Mouse (Mus musculus) forebrain, embryonic 12.5 days (tissue): ENCODE results near the gene Ndufaf1. TPM values are rescaled to one million over a fixed set of nuclear protein-coding genes. Genes with fewer than 3 reads are reported as not detected.

ENCODE experiments used
- polyA plus RNA-seq: library from polyadenylated mRNA; unstranded; fragments of >200 nt; fragmentation: Nextera tagmentation; extraction: Ambion mirVana; gene quantifications from 2 replicates; pipeline ENCODE4 v1.2.1, GENCODE M21; 2016

Gene Ndufaf1
- polyA plus RNA-seq, 1 experiment from 2014 or later: 37.4 TPM

Other genes with a start within 250 kb of the Ndufaf1 start
- 4.5 and 5.2 TPM in 2 replicates for gene Ino80, start 185.1 kb downstream of the Ndufaf1 start, polyA plus RNA-seq
- gene Exd1, start 115.2 kb downstream of the Ndufaf1 start, polyA plus RNA-seq: 0.22 and 0.27 TPM in 2 replicates
- 60.7 and 61.7 TPM in 2 replicates for gene Chp1, start 115.1 kb downstream of the Ndufaf1 start, polyA plus RNA-seq
- gene Nusap1, start 44.5 kb downstream of the Ndufaf1 start, polyA plus RNA-seq: 110 and 111 TPM in 2 replicates
- gene Oip5, start 44.4 kb downstream of the Ndufaf1 start, polyA plus RNA-seq: 35.1 and 35.6 TPM in 2 replicates
- 80.6 and 83.1 TPM in 2 replicates for gene Rtf1, start 12.2 kb upstream of the Ndufaf1 start, polyA plus RNA-seq
- 0.85 and 1.0 TPM in 2 replicates for gene Itpka, start 79.5 kb upstream of the Ndufaf1 start, polyA plus RNA-seq
- gene Ltk, start 97.6 kb upstream of the Ndufaf1 start, polyA plus RNA-seq: 0.12 TPM in 1 of 2 replicates, not detected in the other
- 32.8 and 33.4 TPM in 2 replicates for gene Rpap1, start 124.7 kb upstream of the Ndufaf1 start, polyA plus RNA-seq
- gene Tyro3, start 134.9 kb upstream of the Ndufaf1 start, polyA plus RNA-seq: 27.7 and 28.2 TPM in 2 replicates
- 34.7 and 39.5 TPM in 2 replicates for gene Mga, start 234.4 kb upstream of the Ndufaf1 start, polyA plus RNA-seq